Mouse (Mus musculus): ENCODE measurements at regions not wholly inside any gene's neighbourhood (a gene's known extent, or its start where the extent isn't known, plus 50 kb on each side); places are given as distances from the start of the nearest gene placed in this dataset.
"Not testable (repeated sequence)": the region's sequence is repeated elsewhere in the genome, so short reads cannot be mapped to it uniquely, and the experiment has no call there.

DNA sequence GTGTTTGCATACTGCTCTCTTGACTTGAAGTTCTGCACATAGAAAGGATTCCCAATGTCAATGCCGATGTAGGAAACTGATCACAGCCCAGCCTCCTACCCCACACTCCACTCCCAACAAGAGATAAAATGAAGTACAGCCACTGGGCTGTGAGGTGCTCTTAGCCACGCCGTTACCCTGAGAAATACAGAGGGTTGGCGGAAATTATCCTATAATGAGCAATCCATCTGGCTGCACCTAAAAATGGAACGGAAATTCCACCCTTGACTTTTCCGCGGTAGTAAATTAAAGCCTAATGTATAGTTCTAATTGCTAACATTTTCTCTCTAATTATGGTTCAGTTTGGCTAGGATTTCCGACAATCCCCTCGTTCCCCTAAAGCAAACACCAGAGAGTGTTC, 97.2 kb upstream of the Otx2 start:
- ATAC-seq (ENCODE audit: low FRiP score, low TSS enrichment), result no peak
- H3K4me2 ChIP-seq (replicated peaks; ENCODE audit: low read depth, low read length), result no peak overlapping the region
- no peak overlapping the region for H3K4me3 ChIP-seq (ENCODE audit: low read length)
- H3K4me1 ChIP-seq (ENCODE audit: insufficient read depth, low read length), result no peaks in the 10 kb centered on the region
- no peaks in the 10 kb centered on the region for H3K36me3 ChIP-seq (ENCODE audit: insufficient read depth, low read length)
- H3K9ac ChIP-seq (replicated peaks; ENCODE audit: low read length), result no peak overlapping the region
- H3K27ac ChIP-seq (ENCODE audit: low read length), result no peak overlapping the region
- no peaks in the 10 kb centered on the region for H3K9me3 ChIP-seq (ENCODE audit: low read length)
- no peaks in the 10 kb centered on the region for H3K27me3 ChIP-seq (ENCODE audit: insufficient read depth, low read length)
- WGBS, result 70% methylated on average over 9 of the region's 9 CpGs

GRCm38 (mm10) chr14:48762691-48763090, 89.1 kb upstream of the Otx2 start:
- H3K4me3 ChIP-seq (ENCODE audit: low read length), result no peak overlapping the region
- H3K27me3 ChIP-seq (ENCODE audit: insufficient read depth, low read length), result no peaks in the 10 kb centered on the region
- H3K4me2 ChIP-seq (replicated peaks; ENCODE audit: low read depth, low read length), result no peak overlapping the region
- H3K9me3 ChIP-seq (ENCODE audit: low read length), result no peaks in the 10 kb centered on the region
- H3K27ac ChIP-seq (ENCODE audit: low read length), result no peak overlapping the region
- no peak for ATAC-seq (ENCODE audit: low FRiP score, low TSS enrichment)
- 86% methylated on average over 5 of the region's 5 CpGs for WGBS
- no peak overlapping the region for H3K9ac ChIP-seq (replicated peaks; ENCODE audit: low read length)
- no peaks in the 10 kb centered on the region for H3K36me3 ChIP-seq (ENCODE audit: insufficient read depth, low read length)
- H3K4me1 ChIP-seq (ENCODE audit: insufficient read depth, low read length), result no peaks in the 10 kb centered on the region

DNA sequence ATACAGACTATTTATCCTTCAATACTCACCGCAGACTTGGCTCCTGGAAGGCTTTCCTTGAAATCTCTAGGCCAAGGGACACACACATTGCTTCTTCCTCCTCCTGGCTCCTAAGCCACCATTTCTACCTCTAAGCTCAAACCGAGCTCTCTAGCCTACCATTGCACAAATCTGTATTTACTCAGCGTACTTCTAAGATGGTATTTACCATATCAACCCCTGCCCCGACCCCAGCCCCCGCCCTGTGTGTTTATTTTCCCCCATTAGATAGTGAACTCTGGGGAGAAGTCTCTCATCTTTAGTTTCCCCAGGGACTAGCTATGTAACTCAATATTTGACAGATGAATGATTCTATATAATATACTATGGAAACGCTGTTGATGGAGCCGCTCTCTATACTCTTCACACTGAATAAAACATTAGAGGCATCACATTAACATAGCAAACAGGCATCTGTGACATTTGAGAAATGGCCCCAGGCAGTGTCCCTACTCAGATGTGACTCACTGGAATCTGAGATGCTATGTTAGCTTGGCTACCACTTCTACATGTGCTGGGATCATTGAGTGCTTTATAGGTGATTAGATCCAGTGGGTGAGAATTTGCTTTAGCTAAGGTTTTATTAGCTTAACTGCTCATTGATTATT, 87.5 kb upstream of the Otx2 start:
- Histone ChIP-seq H3K9me3 (ENCODE audit: low read length) (no peaks in the 10 kb centered on the region), H3K27ac (ENCODE audit: low read length) (no peak overlapping the region), H3K4me2 (replicated peaks; ENCODE audit: low read depth, low read length) (no peak overlapping the region), H3K4me3 (ENCODE audit: low read length) (no peak overlapping the region), H3K36me3 (ENCODE audit: insufficient read depth, low read length) (no peaks in the 10 kb centered on the region), H3K9ac (replicated peaks; ENCODE audit: low read length) (no peak overlapping the region), H3K27me3 (ENCODE audit: insufficient read depth, low read length) (no peaks in the 10 kb centered on the region), H3K4me1 (ENCODE audit: insufficient read depth, low read length) (no peaks in the 10 kb centered on the region)
- 75% methylated on average over 7 of the region's 7 CpGs for WGBS
- ATAC-seq (ENCODE audit: low FRiP score, low TSS enrichment), result no peak

DNA sequence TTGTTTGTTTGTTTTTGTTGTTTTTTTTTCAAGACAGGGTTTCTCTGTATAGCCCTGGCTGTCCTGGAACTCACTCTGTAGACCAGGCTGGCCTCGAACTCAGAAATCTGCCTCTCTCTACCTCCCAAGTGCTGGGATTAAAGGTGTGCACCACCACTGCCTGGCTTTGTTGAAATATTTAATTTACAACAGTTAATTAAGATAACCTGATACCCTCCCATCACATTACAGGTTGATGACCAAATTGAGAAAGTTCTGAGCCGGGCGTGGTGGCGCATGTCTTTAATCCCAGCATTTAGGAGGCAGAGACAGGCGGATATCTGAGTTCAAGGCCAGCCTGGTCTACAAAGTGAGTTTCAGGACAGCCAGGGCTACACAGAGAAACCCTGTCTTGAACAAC, 81.5 kb upstream of the Otx2 start:
- H3K27me3 ChIP-seq (ENCODE audit: insufficient read depth, low read length), result peaks cover 41% of the 10 kb centered on the region
- WGBS, result 94% methylated on average over 5 of the region's 5 CpGs
- not testable (repeated sequence) for H3K4me1 ChIP-seq (ENCODE audit: insufficient read depth, low read length); H3K36me3 ChIP-seq (ENCODE audit: insufficient read depth, low read length); ATAC-seq (ENCODE audit: low FRiP score, low TSS enrichment); H3K9ac ChIP-seq (replicated peaks; ENCODE audit: low read length); H3K27ac ChIP-seq (ENCODE audit: low read length); H3K4me3 ChIP-seq (ENCODE audit: low read length); H3K9me3 ChIP-seq (ENCODE audit: low read length); H3K4me2 ChIP-seq (replicated peaks; ENCODE audit: low read depth, low read length)

- no peaks in the 10 kb centered on the region for H3K9me3 ChIP-seq (ENCODE audit: low read length)
- ATAC-seq (ENCODE audit: low FRiP score, low TSS enrichment), result no peak
- no peaks in the 10 kb centered on the region for H3K36me3 ChIP-seq (ENCODE audit: insufficient read depth, low read length)
- 18% methylated on average over 11 of the region's 11 CpGs for WGBS
- no peak overlapping the region for H3K27ac ChIP-seq (ENCODE audit: low read length)
- no peaks in the 10 kb centered on the region; the same call in 1 of the 2 replicates for H3K4me1 ChIP-seq (ENCODE audit: insufficient read depth, low read length)
- H3K4me2 ChIP-seq (replicated peaks; ENCODE audit: low read depth, low read length), result no peak overlapping the region
- H3K9ac ChIP-seq (replicated peaks; ENCODE audit: low read length), result no peak overlapping the region
- peaks cover 50% of the 10 kb centered on the region for H3K27me3 ChIP-seq (ENCODE audit: insufficient read depth, low read length)
- H3K4me3 ChIP-seq (ENCODE audit: low read length), result no peak overlapping the region
Measured at GRCm38 (mm10) chr14:48754080-48754720, 80.6 kb upstream of the Otx2 start.

GRCm38 (mm10) chr14:48753517-48754079, 80.0 kb upstream of the Otx2 start:
- Histone ChIP-seq H3K27ac (ENCODE audit: low read length) (no peak overlapping the region), H3K36me3 (ENCODE audit: insufficient read depth, low read length) (no peaks in the 10 kb centered on the region), H3K4me1 (ENCODE audit: insufficient read depth, low read length) (no peaks in the 10 kb centered on the region; the same call in 1 of the 2 replicates), H3K4me2 (replicated peaks; ENCODE audit: low read depth, low read length) (no peak overlapping the region), H3K27me3 (ENCODE audit: insufficient read depth, low read length) (peaks cover 52% of the 10 kb centered on the region), H3K9me3 (ENCODE audit: low read length) (no peaks in the 10 kb centered on the region), H3K4me3 (ENCODE audit: low read length) (no peak overlapping the region), H3K9ac (replicated peaks; ENCODE audit: low read length) (no peak overlapping the region)
- no peak for ATAC-seq (ENCODE audit: low FRiP score, low TSS enrichment)
- WGBS, result 28% methylated on average over 10 of the region's 10 CpGs

DNA sequence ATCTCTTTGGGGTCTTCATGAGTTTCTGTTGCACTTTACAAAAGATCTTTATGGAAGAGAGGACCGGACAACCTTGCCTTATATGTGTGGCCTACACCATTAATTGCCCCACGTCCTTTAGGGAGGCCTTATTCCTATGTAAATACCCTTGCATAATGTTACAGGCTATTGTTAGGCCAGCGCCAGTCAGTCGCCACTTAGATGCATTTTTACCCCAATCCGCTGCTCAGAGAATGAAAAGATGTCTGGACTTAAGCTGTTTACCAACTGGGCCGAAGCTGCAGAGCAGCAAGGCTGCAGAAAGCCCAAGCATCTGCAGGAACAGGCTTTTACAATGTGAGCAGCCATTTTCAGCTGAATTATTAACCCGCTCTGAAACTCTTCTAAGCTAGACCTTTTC, 79.5 kb upstream of the Otx2 start:
- H3K27me3 ChIP-seq (ENCODE audit: insufficient read depth, low read length), result peaks cover 52% of the 10 kb centered on the region
- WGBS, result 43% methylated on average over 7 of the region's 7 CpGs
- no peak for ATAC-seq (ENCODE audit: low FRiP score, low TSS enrichment)

GRCm38 (mm10) chr14:48752579-48752905, 78.9 kb upstream of the Otx2 start:
- peak overlapping the region; percentile 4 for H3K4me2 ChIP-seq (replicated peaks; ENCODE audit: low read depth, low read length)
- H3K4me3 ChIP-seq (ENCODE audit: low read length), result peak overlapping the region; percentile 2; the same call in 1 of the 2 replicates
- H3K36me3 ChIP-seq (ENCODE audit: insufficient read depth, low read length), result no peaks in the 10 kb centered on the region
- H3K27ac ChIP-seq (ENCODE audit: low read length), result no peak overlapping the region
- ATAC-seq (ENCODE audit: low FRiP score, low TSS enrichment), result no peak
- no peak overlapping the region for H3K9ac ChIP-seq (replicated peaks; ENCODE audit: low read length)
- WGBS, result 27% methylated on average over 8 of the region's 8 CpGs
- H3K4me1 ChIP-seq (ENCODE audit: insufficient read depth, low read length), result no peaks in the 10 kb centered on the region; the same call in 1 of the 2 replicates
- no peaks in the 10 kb centered on the region for H3K9me3 ChIP-seq (ENCODE audit: low read length)
- peaks cover 52% of the 10 kb centered on the region for H3K27me3 ChIP-seq (ENCODE audit: insufficient read depth, low read length)

More for the DNA sequence above, 79.5 kb upstream of the Otx2 start:
- H3K27ac ChIP-seq (ENCODE audit: low read length), result no peak overlapping the region
- H3K9ac ChIP-seq (replicated peaks; ENCODE audit: low read length), result no peak overlapping the region; the same call in 1 of the 2 replicates
- no peaks in the 10 kb centered on the region for H3K36me3 ChIP-seq (ENCODE audit: insufficient read depth, low read length)
- no peak overlapping the region for H3K4me3 ChIP-seq (ENCODE audit: low read length)
- no peaks in the 10 kb centered on the region for H3K9me3 ChIP-seq (ENCODE audit: low read length)
- H3K4me1 ChIP-seq (ENCODE audit: insufficient read depth, low read length), result no peaks in the 10 kb centered on the region; the same call in 1 of the 2 replicates
- H3K4me2 ChIP-seq (replicated peaks; ENCODE audit: low read depth, low read length), result no peak overlapping the region

DNA sequence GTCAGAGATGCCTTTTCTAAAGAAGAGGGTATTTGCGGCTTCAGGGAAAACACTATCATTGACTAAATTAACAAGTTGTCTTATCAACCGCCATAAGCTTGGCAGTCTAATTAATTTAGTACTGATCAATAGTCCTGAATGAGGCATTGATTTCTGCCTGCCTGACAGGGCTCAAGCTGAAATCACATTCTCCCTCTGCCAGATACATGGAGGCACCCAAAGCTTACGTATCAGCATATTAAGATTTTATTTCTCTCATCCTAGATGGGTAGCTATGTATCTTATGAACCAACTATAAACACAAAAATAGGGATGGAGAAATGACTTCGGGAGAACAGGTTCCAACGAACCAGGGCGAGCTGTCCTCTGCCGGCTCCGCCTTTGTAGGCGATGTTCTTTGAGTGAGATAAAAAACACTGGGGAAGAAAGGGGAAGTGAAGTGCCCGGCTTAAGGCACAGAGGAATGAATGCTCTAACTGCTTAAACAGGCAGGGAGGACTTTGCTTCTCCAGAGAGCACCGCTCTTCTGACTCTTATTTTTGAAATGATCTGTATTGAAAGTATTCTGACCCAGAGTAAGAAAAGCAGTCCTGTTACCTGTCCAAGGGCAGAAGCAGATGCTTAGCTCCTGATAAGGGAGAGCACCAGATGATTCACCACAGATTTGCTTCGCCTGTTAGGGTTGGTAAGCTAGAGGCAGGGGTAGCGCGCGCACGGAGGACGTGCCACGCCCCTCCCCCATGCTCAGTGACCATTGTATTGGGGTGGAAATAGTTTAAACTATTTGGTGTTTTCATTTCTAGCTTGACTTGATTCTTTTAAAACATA, 78.3 kb upstream of the Otx2 start:
- no peaks in the 10 kb centered on the region; the same call in 1 of the 2 replicates for H3K4me1 ChIP-seq (ENCODE audit: insufficient read depth, low read length)
- peak overlapping the region; percentile 4 for H3K4me2 ChIP-seq (replicated peaks; ENCODE audit: low read depth, low read length)
- H3K9ac ChIP-seq (replicated peaks; ENCODE audit: low read length), result no peak overlapping the region
- WGBS, result 13% methylated on average over 18 of the region's 18 CpGs
- no peaks in the 10 kb centered on the region for H3K9me3 ChIP-seq (ENCODE audit: low read length)
- peak overlapping the region; percentile 2 for H3K4me3 ChIP-seq (ENCODE audit: low read length)
- H3K27me3 ChIP-seq (ENCODE audit: insufficient read depth, low read length), result peaks cover 52% of the 10 kb centered on the region
- H3K36me3 ChIP-seq (ENCODE audit: insufficient read depth, low read length), result no peaks in the 10 kb centered on the region
- no peak overlapping the region for H3K27ac ChIP-seq (ENCODE audit: low read length)
- ATAC-seq (ENCODE audit: low FRiP score, low TSS enrichment), result no peak

Data from kidney, embryonic 16.5 days (tissue).